Mouse (Mus musculus): ENCODE results near the gene Slx4ip. TPM values are rescaled to one million over a fixed set of nuclear protein-coding genes. Genes with fewer than 3 reads are reported as not detected.

Gene Slx4ip
- polyA plus RNA-seq, 1 experiment, result 3.3 TPM

DNA sequence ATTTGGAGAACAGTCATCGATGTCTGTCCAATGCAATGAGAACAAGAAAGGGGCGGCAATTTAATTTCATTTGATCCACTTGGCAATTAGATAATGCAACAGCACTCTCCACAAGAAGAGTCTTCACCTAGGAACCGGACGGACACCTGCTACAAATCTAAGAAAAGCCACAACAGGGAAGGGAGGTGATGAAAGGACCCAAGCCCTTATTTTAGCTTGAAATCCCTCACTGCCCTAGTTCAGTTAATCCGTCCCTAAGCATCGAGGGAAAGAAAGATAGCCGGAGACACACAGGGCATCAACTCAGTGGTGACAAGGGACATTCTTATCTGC lies 202.2 kb downstream of the Slx4ip start:
- Histone ChIP-seq H3K4me3 (ENCODE audit: insufficient read depth, low read depth, low read length) (no peak overlapping the region), H3K4me1 (ENCODE audit: control insufficient read depth, insufficient read depth, insufficient read length, low read length) (peaks cover 4% of the 10 kb centered on the region; the same call in 1 of the 2 replicates), H3K27ac (replicated peaks; ENCODE audit: low read depth, low read length) (no peak overlapping the region)

DNA sequence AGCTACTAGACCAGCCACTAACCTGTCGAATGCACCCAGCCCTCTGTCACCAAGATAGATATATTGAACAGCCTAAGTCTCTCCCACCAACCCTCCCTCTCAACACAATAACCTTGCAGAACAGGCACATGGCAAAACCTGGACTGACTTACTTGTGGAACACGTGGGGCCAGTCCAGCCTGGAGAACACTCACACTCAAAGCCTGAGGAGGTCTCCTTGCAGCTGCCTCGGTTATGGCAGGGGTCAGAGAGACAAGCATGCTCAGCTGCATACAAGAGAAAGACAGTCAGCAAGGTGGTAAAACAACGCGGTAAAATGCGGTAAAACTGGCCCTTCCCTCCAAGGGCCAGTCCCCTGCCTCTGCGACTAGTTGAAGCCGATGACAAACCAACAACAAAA lies 203.3 kb downstream of the Slx4ip start:
- Histone ChIP-seq H3K27ac (replicated peaks; ENCODE audit: low read depth, low read length) (no peak overlapping the region), H3K4me1 (ENCODE audit: control insufficient read depth, insufficient read depth, insufficient read length, low read length) (peaks cover 14% of the 10 kb centered on the region), H3K4me3 (ENCODE audit: insufficient read depth, low read depth, low read length) (no peak overlapping the region)

DNA sequence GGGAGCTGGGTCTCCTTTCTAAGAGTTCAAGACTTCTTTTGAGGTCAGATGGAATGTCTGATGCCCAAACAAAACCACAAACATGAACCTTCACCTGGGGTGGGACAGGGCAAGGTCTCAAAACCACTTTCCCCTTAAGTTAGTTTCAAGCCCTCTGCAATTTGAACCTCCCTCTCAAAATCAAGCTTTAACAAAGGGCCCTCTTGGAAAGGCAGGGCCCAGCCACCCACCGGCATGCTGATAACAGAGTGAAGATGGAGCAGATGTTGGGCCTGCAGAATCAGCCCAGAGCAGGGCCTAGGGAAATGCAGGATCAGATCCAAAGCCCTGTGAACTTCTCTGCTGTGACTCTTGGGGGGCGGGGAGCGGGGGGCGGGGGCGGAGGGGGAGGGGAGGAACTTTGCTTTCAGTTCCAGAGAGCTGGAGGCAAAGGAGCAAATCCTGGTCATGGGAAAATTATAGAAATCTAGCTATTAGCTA lies 206.0 kb downstream of the Slx4ip start:
- Histone ChIP-seq H3K4me1 (ENCODE audit: control insufficient read depth, insufficient read depth, insufficient read length, low read length) (peaks cover 20% of the 10 kb centered on the region), H3K4me3 (ENCODE audit: insufficient read depth, low read depth, low read length) (no peak overlapping the region), H3K27ac (replicated peaks; ENCODE audit: low read depth, low read length) (no peak overlapping the region)

DNA sequence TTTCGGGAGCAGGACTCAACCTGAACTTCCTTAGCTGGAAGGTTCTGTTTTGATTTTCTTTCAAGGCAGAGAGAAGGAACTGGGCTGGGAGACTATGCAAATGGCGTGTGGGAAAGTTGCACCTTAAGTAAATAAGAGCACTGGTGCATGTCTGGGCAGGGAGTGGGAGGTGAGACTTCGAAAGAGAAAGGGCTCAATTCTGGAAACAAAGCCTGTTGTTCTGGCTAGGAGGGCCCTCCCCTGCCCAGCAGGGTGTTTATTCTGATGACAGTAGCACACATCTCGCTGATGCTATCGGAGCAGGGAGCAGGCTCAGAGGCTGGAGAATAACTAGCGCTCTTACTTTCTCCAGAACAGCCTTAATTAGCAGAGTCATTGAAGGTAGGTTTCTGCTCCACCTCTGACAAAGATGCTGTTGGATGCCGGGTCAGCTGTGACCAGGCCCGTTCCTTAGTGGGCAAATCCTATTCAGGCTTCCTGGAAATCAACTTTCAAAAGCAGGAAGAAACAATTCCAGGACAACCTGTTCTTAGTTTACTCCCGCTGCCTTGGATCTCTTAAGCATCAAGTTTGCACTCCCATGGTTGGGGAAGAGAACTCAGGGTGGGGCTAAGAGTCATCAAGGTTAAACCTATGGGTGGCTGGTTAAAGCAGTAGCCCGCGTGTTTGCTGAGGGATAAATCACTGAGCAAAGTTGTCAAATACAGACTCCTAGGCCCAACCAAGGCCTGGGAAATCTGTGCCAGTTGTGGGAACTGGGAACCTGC lies 207.4 kb downstream of the Slx4ip start:
- Histone ChIP-seq H3K4me1 (ENCODE audit: control insufficient read depth, insufficient read depth, insufficient read length, low read length) (peaks cover 20% of the 10 kb centered on the region), H3K4me3 (ENCODE audit: insufficient read depth, low read depth, low read length) (no peak overlapping the region), H3K27ac (replicated peaks; ENCODE audit: low read depth, low read length) (peak overlapping the region; percentile 54)

DNA sequence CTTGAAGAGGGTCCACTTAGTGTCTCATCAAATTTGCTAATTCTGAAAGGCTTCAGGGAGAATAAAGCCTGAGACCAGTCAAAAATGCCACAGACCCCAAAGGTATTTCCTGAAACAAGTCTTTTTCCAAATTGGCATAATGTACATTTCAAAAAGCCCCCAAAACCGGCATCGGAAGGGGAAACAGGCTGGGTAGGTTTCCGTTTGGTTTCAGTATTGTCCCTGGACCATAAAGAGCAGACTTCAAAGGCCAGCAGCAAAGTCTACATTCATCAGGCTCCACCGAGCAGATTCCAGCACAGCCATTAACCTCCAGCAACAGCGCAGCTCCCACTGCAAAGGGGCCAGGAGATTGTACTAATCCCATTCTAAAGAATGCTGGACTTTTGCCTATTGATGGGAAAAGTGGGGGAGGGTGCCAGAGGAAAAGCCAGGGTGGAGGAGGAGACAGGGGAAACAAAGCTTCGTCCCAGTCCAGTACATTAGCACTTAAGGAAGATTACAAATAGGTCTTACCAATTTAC lies 208.3 kb downstream of the Slx4ip start:
- peak overlapping the region; percentile 54 for H3K27ac ChIP-seq (replicated peaks; ENCODE audit: low read depth, low read length)
- no peak overlapping the region for H3K4me3 ChIP-seq (ENCODE audit: insufficient read depth, low read depth, low read length)
- H3K4me1 ChIP-seq (ENCODE audit: control insufficient read depth, insufficient read depth, insufficient read length, low read length), result peaks cover 20% of the 10 kb centered on the region

DNA sequence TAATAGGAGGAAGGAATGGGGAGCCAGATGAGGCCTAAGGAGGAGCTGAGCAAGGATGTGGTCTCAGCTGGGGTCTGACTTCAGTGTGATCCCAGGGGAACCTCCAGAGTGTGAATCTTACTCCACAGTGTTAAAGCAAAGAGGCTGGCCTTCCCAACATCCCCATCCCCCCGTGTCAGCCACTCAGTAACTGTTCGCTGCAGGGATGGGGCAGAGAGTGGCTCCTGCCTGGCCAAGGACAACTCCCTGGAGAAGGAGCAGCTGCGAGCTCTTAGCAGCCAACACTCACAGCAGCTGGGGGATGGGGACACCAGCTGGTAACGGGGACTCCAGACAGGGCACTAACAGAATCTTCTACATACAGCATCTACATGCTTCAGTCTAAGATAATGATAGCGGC lies 210.1 kb downstream of the Slx4ip start:
- no peak overlapping the region for H3K4me3 ChIP-seq (ENCODE audit: insufficient read depth, low read depth, low read length)
- peaks cover 20% of the 10 kb centered on the region for H3K4me1 ChIP-seq (ENCODE audit: control insufficient read depth, insufficient read depth, insufficient read length, low read length)
- no peak overlapping the region for H3K27ac ChIP-seq (replicated peaks; ENCODE audit: low read depth, low read length)

DNA sequence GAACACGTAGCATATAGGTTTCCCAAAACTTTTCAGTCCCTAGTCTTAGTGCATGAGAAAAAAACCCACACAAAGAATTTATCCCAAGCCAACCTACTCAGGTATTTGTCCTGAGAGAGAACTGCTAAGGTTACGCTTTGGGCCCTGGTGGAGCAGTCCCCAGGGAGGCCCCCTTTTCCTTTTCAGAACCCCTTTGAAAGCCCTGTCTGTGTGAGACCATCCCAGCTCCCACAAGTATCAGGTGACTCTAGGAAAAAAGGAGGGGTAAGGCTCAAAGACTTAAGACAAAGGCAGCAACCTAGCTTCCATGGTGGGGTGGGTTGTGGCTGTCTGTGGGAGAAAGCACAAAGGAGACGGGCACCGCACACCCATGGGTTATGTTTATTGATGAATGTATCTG lies 216.2 kb downstream of the Slx4ip start:
- Histone ChIP-seq H3K4me3 (ENCODE audit: insufficient read depth, low read depth, low read length) (no peak overlapping the region), H3K4me1 (ENCODE audit: control insufficient read depth, insufficient read depth, insufficient read length, low read length) (peaks cover 25% of the 10 kb centered on the region), H3K27ac (replicated peaks; ENCODE audit: low read depth, low read length) (no peak overlapping the region)

DNA sequence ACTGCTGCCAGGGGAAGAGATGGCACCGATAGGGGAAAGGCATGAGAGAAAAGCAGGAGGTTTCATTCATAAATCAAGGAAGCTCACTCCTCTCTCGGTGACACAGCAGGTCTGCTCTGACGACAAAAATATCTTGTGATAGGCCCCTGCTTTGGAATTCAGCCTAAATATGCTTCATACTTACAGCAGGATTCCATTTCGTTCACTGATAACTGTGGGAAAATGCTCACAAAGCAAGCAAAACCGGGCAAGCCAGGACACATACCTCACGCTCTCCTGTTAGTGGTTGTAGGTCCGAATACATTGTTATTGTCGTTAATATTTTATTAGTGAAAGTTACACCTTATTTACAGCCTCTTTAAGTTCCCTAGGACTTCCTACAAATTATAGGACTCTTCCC lies 216.9 kb downstream of the Slx4ip start:
- peaks cover 25% of the 10 kb centered on the region for H3K4me1 ChIP-seq (ENCODE audit: control insufficient read depth, insufficient read depth, insufficient read length, low read length)
- H3K27ac ChIP-seq (replicated peaks; ENCODE audit: low read depth, low read length), result no peak overlapping the region
- H3K4me3 ChIP-seq (ENCODE audit: insufficient read depth, low read depth, low read length), result no peak overlapping the region

DNA sequence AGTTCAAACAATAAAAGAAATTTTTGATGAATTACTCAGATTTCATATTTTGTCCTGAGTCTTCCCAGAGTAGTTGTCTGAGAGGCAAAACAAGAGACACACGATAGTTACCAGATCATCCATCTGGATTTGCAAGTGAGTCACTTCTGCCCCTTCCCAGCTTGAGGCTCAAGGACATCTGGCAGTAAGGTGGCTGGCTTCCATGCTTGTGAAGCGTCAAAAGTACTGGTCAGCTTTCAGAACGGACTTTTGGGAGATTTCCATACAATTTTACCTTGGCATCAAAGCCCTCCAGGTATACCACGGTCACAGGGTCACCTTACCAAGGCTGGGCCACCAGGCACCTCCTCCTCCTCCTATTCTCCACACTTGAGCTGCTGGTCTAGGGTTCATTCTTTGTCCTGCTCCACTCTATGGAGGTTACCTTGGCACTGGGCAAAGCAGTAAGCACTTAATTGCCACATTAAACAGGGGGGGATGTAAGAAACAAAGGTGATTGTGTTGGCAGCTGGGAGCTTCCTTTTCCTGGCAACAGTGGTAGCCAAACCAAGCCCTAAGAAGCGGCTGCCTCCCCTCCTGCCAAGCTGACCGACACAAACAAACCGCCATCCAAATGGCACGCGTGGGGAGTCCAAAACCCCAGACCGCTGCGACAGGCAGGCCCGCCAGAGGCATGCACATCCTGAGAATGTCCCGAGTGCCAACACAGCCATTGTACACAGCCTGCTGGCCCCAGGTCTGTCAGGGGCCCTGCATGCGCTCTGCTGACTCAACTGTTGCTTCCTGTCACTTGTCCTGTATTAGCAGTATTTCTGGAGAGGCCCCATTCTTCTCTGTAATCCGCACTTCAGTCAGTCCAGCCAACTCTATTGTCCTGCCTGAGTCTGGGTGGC lies 218.5 kb downstream of the Slx4ip start:
- Histone ChIP-seq H3K4me1 (ENCODE audit: control insufficient read depth, insufficient read depth, insufficient read length, low read length) (peaks cover 25% of the 10 kb centered on the region), H3K27ac (replicated peaks; ENCODE audit: low read depth, low read length) (peak overlapping the region; percentile 1), H3K4me3 (ENCODE audit: insufficient read depth, low read depth, low read length) (peak overlapping the region; percentile 4; the same call in 1 of the 2 replicates)

DNA sequence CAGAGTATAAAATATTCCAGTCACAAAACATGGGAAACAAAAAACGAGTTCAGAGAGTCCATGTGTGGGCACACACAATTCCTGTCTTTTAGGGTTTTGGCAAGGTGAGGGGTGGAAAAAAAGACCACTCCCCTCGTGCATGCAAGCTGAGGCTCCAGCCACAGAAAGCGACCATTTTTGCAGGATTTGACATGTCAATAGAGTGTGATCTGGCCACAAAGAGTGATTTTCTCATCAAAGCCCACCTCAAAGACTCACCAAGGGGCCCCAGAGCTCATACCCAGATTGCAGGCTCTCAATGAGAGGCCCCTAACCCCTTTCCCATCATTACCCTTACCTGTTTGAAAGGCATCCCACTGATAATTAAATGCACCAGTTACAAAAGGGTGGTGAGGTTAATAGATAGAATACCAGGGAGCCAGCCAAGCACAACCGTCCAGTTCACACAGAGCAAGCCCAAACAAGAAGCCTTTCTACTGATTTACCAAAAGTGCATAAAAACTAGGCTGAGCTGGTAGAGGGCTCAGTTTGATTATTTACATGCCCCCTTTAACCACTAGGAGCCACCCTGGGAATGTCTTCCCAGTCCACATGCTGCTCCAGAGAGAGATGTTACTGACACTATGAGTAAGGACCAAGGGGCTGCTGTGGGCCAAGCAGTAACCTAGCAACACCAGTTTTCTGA lies 219.3 kb downstream of the Slx4ip start:
- H3K4me1 ChIP-seq (ENCODE audit: control insufficient read depth, insufficient read depth, insufficient read length, low read length), result peaks cover 25% of the 10 kb centered on the region
- no peak overlapping the region for H3K4me3 ChIP-seq (ENCODE audit: insufficient read depth, low read depth, low read length)
- no peak overlapping the region; the same call in 1 of the 2 replicates for H3K27ac ChIP-seq (replicated peaks; ENCODE audit: low read depth, low read length)

DNA sequence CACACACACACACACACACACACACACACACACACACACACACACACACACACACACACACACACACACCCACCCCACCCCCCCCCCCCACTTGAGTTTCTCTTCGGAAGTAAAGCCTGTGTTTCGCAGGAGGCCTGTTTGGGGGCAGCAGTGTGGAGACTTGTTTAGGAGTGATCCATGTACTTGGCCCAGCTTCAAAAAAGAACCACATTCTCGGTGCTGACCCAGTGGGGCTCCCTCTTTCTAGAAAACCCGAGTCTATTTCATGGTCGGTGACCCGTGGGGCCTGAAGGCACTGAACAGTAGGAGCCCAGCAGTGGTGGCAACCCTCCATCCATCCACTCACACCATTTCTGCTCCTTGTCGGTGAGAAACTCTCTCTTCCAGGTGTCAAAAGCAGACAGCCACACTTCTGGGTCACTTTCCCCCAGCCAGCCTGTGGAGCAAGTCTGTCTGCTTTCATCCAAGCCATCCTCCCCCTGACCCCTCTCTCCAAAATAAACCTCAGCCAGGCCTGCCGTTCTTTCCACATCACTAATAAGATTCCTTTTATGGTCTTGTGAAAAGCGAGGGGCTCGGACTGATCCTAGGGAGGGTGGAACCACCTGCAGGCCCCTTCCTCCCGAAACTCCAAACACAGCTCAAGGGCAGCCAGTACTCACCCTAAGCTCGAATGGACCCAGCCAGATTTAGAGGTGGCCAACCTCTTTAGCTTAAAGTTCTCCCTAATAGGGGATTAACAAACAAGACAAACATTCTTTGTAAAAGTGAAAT lies 222.5 kb downstream of the Slx4ip start:
- H3K27ac ChIP-seq (replicated peaks; ENCODE audit: low read depth, low read length), result peak overlapping the region; percentile 37
- peak overlapping the region; percentile 98 for H3K4me3 ChIP-seq (ENCODE audit: insufficient read depth, low read depth, low read length)
- peaks cover 21% of the 10 kb centered on the region for H3K4me1 ChIP-seq (ENCODE audit: control insufficient read depth, insufficient read depth, insufficient read length, low read length)

DNA sequence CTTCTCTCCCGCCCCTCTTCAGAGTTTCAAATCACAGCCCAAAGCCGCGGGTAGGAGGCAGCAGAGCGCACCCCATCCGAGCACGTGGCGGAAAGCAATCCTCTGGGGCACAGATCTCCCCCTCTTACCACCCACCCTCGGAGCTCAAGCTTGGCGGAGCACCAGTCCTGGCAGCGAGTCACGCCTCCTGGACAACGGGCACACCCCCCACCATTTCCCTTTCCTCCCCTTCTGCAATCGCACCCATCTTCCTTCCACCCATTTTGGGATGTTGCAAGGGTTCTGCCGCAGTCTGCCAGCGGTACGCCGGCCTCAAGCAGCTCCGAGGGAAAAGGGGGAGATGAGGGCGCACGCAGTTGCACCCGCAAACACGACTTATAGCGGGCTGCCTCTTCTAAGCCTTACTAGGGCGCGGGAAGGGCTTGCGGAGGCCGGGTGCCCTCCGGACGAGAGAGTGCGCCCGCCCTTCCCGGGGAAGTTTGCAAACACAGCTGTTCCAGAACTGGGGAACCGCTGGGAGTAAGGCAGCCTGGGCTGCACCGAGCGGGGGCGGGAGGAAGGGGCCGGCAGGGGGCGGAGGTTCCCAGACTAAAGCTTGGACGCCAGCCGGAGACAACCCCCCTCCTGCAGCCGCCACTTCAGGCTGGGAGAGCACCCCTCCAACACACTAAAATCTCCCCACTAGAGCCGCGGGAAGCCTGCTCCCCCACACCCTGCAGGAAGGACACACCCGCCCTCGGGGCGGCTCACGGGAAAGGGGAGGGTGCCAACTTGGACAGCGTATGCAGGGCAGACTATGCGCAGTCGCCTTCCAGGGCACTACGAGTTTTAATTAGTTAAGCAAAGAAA lies 223.5 kb downstream of the Slx4ip start:
- Histone ChIP-seq H3K4me3 (ENCODE audit: insufficient read depth, low read depth, low read length) (peak overlapping the region; percentile 98), H3K27ac (replicated peaks; ENCODE audit: low read depth, low read length) (peak overlapping the region; percentile 64), H3K4me1 (ENCODE audit: control insufficient read depth, insufficient read depth, insufficient read length, low read length) (peaks cover 18% of the 10 kb centered on the region)

DNA sequence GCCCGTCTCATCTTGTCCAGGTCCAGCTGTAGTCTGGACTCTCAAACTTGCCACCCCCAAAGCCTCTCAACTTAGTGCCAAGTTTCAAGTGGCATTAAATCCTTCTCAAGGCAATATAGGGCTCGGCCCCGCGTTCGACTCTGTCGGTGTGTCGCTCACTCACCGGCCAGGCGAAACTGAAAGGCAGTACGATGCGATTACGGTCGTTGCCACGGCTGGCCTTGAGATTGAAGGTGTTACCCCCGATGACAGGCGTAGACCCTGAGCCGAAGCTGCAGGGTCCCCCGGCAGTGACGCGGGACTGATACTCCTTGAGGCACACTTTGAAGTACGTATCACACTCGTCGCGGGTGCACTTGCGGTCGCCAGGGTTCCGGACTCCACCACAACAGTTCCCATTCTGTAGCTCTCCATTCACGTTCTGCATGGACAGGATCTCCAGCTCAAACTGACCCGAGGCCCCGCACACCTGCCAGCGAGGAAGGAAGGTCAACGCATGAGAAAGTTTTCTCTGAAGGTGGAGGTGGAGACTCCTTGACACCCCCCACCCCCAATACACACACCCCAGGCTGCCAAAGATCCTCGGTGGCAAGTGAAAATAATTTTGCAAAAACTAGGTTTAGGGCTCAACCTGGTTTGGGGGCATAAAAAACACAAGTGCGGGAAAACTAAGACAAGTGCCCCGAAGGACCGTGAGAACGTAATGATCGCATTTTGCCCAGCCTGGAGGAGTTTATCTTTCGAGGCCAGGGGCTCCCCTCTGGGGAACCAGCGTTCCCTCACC lies 224.4 kb downstream of the Slx4ip start:
- Histone ChIP-seq H3K4me1 (ENCODE audit: control insufficient read depth, insufficient read depth, insufficient read length, low read length) (peaks cover 9% of the 10 kb centered on the region), H3K27ac (replicated peaks; ENCODE audit: low read depth, low read length) (peak overlapping the region; percentile 64), H3K4me3 (ENCODE audit: insufficient read depth, low read depth, low read length) (peak overlapping the region; percentile 98)
